28 mouse cellular contexts compared by ENCODE assay signal in the genomic region with DNA sequence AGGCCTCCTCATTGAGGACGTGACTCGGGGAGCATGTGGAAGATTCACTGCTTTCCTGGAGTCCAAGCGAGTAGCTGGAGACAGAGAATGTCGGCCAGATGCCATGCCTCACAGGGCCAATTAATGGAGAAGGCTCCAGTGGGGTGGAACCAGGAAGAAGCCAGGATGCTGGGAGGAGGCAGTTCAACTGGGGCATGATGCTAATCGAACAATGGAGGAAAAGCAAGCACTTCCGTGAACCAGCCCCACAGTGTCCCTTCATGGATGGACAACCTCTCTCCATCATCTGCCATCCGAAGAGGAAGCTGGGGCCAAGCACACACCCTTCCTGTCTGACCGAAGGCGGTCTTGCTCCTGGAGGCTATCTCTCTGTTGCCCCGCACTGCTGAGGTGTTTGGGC. TPM values are rescaled to one million over a fixed set of nuclear protein-coding genes. Genes with fewer than 3 reads are reported as not detected.
DNase-seq lines count a peak whose midpoint lies in the region; ATAC-seq lines count a peak whose summit lies in the region.
"Had no signal": no experiment of that assay in that cellular context is flagged by ENCODE, and none has a peak within 500 bp of the region (broad histone marks: within the 10 kb centered on the region; RNA-seq: fewer than 3 reads in every experiment).

No protein-coding gene starts in this region.

- H3K4me1 ChIP-seq in kidney, embryonic 15.5 days, result 0 out of 2 replicates have a peak, but pooled peaks cover 5% of the 10 kb centered on the region
- no peaks in the 10 kb centered on the region for H3K4me1 ChIP-seq in lung, embryonic 16.5 days (replicated peaks; ENCODE audit: control insufficient read depth, insufficient read depth, low read length)
- H3K4me1 ChIP-seq: embryonic facial prominence, embryonic 13.5 days; forebrain, embryonic 12.5 days; heart, embryonic 15.5 days; limb, embryonic 12.5 days had no signal

- H3K4me3 ChIP-seq in kidney, embryonic 15.5 days (replicated peaks), result no peak overlapping the region
- no peak overlapping the region for H3K4me3 ChIP-seq in lung, embryonic 16.5 days (ENCODE audit: low read length)
- H3K4me3 ChIP-seq: embryonic facial prominence, embryonic 13.5 days; erythroblast, embryonic 14.5 days; forebrain, embryonic 12.5 days; heart, embryonic 15.5 days; limb, embryonic 12.5 days; midbrain, embryonic 12.5 days had no signal

- peak; percentile 95 for DNase-seq in heart, adult 11 months
- no peak for DNase-seq in heart, postnatal 25 days (ENCODE audit: low spot score)
- DNase-seq in lung, postnatal 4 days, result peak; percentile 64 to 84
- no peak for DNase-seq in urinary bladder, adult 2 months (ENCODE audit: low spot score)
- no peak for DNase-seq in left cerebral cortex, postnatal 10 days (ENCODE audit: extremely low spot score in 1 of 2, low spot score in 2 of 2)
- DNase-seq: adrenal gland, postnatal 14 days; embryo, embryonic 11 days; heart, postnatal 4 days; liver, postnatal 0 days; right cerebral cortex, postnatal 14 days; thymus, adult 2 months; thymus, postnatal 4 days had no signal

- H3K9ac ChIP-seq in kidney, embryonic 15.5 days, result no peak overlapping the region
- H3K9ac ChIP-seq in lung, embryonic 16.5 days (ENCODE audit: low read length), result no peak overlapping the region
- H3K9ac ChIP-seq: embryonic facial prominence, embryonic 13.5 days; forebrain, embryonic 12.5 days; heart, embryonic 15.5 days; hindbrain, embryonic 14.5 days; limb, embryonic 12.5 days; liver, postnatal 0 days; midbrain, embryonic 12.5 days had no signal

- 67% methylated on average over 10 of the region's 10 CpGs for WGBS in kidney, embryonic 15.5 days
- WGBS in lung, embryonic 16.5 days, result 78% methylated on average over 10 of the region's 10 CpGs

- H3K27me3 ChIP-seq in kidney, embryonic 15.5 days, result no peaks in the 10 kb centered on the region
- no peaks in the 10 kb centered on the region for H3K27me3 ChIP-seq in lung, embryonic 16.5 days (ENCODE audit: control insufficient read depth, insufficient read depth, low read depth, low read length)
- H3K27me3 ChIP-seq: embryonic facial prominence, embryonic 13.5 days; forebrain, embryonic 12.5 days; heart, embryonic 15.5 days; limb, embryonic 12.5 days; midbrain, embryonic 12.5 days had no signal

- intact Hi-C loops in heart, postnatal 25 days (cut with DNase I), result no loop called here
- intact Hi-C loops in left cerebral cortex, postnatal 10 days (cut with DNase I), result no loop called here

- H3K27ac ChIP-seq in kidney, embryonic 15.5 days, result 0 out of 2 replicates have a peak overlapping the region, but pooled peaks have one; percentile 27
- no peak overlapping the region for H3K27ac ChIP-seq in lung, embryonic 16.5 days (ENCODE audit: low read length)
- H3K27ac ChIP-seq: embryonic facial prominence, embryonic 13.5 days; forebrain, embryonic 12.5 days; heart, embryonic 15.5 days; hindbrain, embryonic 14.5 days; limb, embryonic 12.5 days; midbrain, embryonic 12.5 days; stomach, postnatal 0 days had no signal

- no peak overlapping the region for H3K4me2 ChIP-seq in kidney, embryonic 15.5 days
- H3K4me2 ChIP-seq in lung, embryonic 16.5 days (ENCODE audit: low read depth, low read length), result no peak overlapping the region
- H3K4me2 ChIP-seq: embryonic facial prominence, embryonic 13.5 days; forebrain, embryonic 12.5 days; heart, embryonic 15.5 days; hindbrain, embryonic 14.5 days; limb, embryonic 12.5 days; liver, embryonic 11.5 days; midbrain, embryonic 12.5 days had no signal

- no peaks in the 10 kb centered on the region for H3K9me3 ChIP-seq in kidney, embryonic 15.5 days (replicated peaks)
- no peaks in the 10 kb centered on the region for H3K9me3 ChIP-seq in lung, embryonic 16.5 days (ENCODE audit: control insufficient read depth, low read length)
- H3K9me3 ChIP-seq: embryonic facial prominence, embryonic 13.5 days; forebrain, embryonic 12.5 days; heart, embryonic 15.5 days; limb, embryonic 12.5 days; midbrain, embryonic 12.5 days had no signal

- H3K36me3 ChIP-seq in kidney, embryonic 15.5 days, result no peaks in the 10 kb centered on the region
- H3K36me3 ChIP-seq in lung, embryonic 16.5 days (ENCODE audit: control insufficient read depth, insufficient read depth, low read length), result no peaks in the 10 kb centered on the region
- H3K36me3 ChIP-seq: embryonic facial prominence, embryonic 13.5 days; forebrain, embryonic 12.5 days; heart, embryonic 15.5 days; limb, embryonic 12.5 days; midbrain, embryonic 12.5 days had no signal

- ATAC-seq in kidney, embryonic 15.5 days (replicated peaks; ENCODE audit: low FRiP score), result no peak
- peak; percentile 41; the same call in 1 of the 2 replicates for ATAC-seq in lung, embryonic 16.5 days (ENCODE audit: low read depth)
- ATAC-seq: CD4-positive, CD25-positive, alpha-beta regulatory T cell, adult 4 months; liver, postnatal 0 days had no signal

RNA-seq across cellular contexts. Expression of gene Gm10309, which starts 44.1 kb away (rescaled TPM):
- total RNA-seq in heart, postnatal 25 days (2021), result not detected
- 0.30 and 0.31 TPM in 2 replicates for polyA plus RNA-seq in kidney, embryonic 15.5 days (2015; fragmentation: Nextera tagmentation; extraction: Ambion mirVana)
- polyA plus RNA-seq in lung, embryonic 16.5 days (2015; fragmentation: Nextera tagmentation; extraction: Ambion mirVana), result 0.54 and 0.55 TPM in 2 replicates
- 0.14 and 0.24 TPM in 2 replicates for polyA plus RNA-seq in urinary bladder, adult 2 months (2012; rRNA removed)
- not detected for total RNA-seq in left cerebral cortex, postnatal 10 days (2021)
- total RNA-seq: adrenal gland, postnatal 14 days; layer of hippocampus, postnatal 25 days; megakaryocyte, adult 5-6 weeks; neutrophil, adult 5-6 weeks had no signal
- polyA plus RNA-seq: brain, embryonic 14.5 days; thymus, adult 2 months had no signal

Comparison
In these comparisons a context has a peak if more than half of its experiments do, and no peak if none do; other contexts are left out.
1. DNase-seq: peak in heart, adult 11 months (single experiment) and lung, postnatal 4 days (2 of 2); none in heart, postnatal 25 days (single experiment), urinary bladder, adult 2 months (single experiment) and left cerebral cortex, postnatal 10 days (0 of 2).